Mouse (Mus musculus) thymus, postnatal 25 days (tissue): ENCODE measurements at regions not wholly inside any gene's neighbourhood (a gene's known extent, or its start where the extent isn't known, plus 50 kb on each side); places are given as distances from the start of the nearest gene placed in this dataset.

Experiments used
- DNase-seq: peaks from one replicate; pipeline ENCODE4 v3.0.0; 2022

DNA sequence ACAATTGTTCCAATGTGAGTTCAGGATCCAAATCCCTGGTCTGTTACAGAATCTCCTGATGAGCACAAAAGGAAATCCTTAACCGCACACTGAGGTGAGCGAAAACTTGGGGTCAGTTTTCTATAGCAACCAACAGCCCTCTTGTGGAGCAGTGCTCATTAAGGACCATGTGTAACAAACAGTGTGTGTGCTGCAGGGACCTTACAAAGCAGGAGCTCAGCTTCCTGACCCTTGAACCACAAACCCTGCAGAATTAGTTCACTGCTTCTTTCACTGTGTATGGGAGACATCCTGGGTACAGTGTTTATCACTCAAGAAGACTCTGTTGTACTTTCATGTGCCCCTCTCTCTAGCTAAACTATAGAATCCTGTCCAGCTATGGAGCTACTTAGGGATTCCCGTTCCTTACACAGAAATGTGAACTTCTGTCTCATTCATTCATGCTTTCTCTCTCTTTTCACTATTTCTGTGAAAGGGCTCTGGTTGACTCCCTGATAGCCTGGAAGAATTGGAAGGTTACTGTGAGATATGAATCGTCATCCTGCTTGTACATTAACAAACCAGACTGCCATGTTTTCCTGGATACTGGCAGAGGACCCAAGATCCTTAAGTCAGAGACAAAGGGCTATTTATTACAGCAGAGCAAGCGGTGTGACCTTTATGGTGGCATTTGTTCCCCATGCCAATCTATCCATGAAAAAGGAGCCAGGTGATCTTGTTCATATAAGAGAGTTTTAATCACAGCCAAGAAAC, 100.5 kb upstream of the Pde3a start:
- DNase-seq: no peak

- DNase-seq: no peak
Measured at GRCm38 (mm10) chr6:141149170-141149917, 99.7 kb upstream of the Pde3a start.

GRCm38 (mm10) chr6:141159326-141159725, 89.7 kb upstream of the Pde3a start:
- no peak for DNase-seq

GRCm38 (mm10) chr6:141161626-141162233, 87.3 kb upstream of the Pde3a start:
- DNase-seq: no peak

DNA sequence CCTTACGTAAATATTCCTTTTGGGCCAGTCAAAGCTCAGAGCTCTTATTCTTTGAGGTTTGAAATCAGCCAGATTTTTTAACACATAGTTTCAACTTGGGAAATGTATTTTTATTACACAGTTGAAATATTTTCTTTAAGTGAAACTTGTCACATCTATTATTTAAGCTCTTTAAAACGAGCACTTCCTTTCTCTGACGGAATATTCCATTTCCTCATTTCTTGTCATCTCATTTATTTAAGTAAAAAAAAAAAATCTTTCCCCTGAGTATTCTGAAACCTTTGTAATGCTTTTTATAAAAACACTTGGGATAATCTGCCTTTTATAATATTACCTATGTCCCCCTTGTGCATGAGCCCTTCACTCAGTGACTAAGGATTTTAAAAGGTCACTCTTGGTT, 81.8 kb upstream of the Pde3a start:
- no peak for DNase-seq

GRCm38 (mm10) chr6:141168356-141168755, 80.7 kb upstream of the Pde3a start:
- DNase-seq: no peak

DNA sequence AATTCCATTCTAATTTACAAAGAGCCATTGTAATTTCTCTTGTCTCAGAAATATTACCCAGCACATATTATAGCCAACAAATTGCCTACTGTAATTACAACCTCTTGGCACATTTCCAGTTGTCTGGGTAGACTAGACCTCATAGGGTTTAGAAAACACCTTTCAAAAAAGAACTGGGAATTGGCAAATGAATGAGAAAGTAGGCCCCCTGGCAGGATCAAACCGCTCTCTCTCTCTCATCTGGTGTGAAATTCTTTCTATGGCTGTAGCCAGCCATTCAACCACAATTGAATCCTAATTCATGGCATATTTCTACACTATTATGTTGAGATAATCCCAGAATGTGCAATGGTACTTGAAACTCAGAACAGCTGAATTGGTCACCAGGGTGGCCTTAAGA, 65.3 kb upstream of the Pde3a start:
- no peak for DNase-seq

DNA sequence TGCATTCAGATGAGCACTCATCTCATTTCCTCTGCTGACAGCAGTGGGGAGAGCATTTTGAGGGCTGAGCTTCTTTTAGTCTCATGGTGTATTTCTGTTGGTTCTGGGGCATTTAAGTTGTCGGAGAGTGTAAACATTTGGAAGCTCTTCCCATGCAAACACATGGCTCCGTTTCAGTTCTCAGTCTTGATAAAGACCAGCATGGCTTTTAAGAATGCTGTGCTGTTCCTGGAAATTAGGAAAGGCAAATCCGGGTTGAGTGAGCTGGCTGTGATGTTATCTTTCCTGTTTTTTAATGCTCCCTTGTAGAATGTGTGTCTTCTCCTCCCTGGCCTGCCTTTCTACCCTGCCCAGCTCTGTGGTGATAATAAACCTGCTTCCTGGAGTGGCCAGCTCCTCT, 61.0 kb upstream of the Pde3a start:
- no peak for DNase-seq

DNA sequence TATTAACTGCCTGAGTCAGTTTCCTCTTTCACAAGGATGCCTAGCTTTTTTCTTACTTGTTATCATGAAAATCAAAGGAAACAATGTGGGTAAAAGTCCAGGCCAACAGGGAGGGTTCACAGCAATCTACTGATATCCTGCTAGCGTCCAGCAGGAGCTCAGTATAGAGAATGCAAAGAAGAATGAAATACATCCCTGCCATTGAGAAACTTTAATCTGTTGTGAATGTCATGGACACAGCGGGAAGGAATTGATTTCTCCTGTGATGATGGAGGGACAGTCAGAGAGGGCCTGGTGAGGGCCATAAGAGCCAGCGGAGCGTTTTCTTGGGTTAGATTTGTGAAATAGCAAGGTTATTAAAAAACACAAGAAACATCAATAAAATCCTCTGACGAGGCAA, 60.0 kb upstream of the Pde3a start:
- DNase-seq: no peak

- DNase-seq: no peak
Measured at GRCm38 (mm10) chr6:141189701-141190100, 59.4 kb upstream of the Pde3a start.

DNA sequence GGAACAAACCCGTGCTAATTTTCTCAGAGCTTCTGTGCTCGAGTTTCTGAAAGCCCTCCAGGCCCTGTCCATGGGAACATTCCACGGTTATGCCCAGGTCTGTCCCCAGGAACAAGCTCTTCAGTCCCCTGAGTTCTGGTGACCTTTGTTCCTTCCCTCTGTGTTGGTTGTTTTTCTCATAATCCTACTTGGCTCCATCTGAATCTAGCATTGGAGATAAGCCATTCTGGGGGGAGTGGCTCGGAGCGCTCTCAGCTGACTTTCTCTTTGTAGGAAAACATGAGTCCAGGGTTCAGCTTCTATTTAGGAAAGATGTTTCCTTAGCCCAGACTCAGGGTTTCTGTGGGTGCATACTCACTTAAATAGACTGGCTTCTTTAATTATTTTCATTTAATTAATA, 58.7 kb upstream of the Pde3a start:
- no peak for DNase-seq

GRCm38 (mm10) chr6:141197501-141197900, 51.6 kb upstream of the Pde3a start:
- DNase-seq: no peak
